Mouse (Mus musculus) right cerebral cortex, postnatal 10 days (tissue): Measurements from ENCODE around the gene Lce1j.
"Not testable (repeated sequence)": the region's sequence is repeated elsewhere in the genome, so short reads cannot be mapped to it uniquely, and the experiment has no call there.

Experiments
- DNase-seq, 2 experiments: peaks; one replicate each; pipeline ENCODE4 v3.0.0; 2021; ENCODE audit warnings: low spot score in 2 of 2

The Lce1j gene

GRCm38 (mm10) chr3:92790414-92790813 is at the start of gene Lce1j:
Gene Lce1j, minus strand, starts transcription at chr3:92790514.
- DNase-seq: no peak

GRCm38 (mm10) chr3:92827108-92827507 is 36.8 kb upstream of the Lce1j start, which contains the start of gene Kprp:
Gene Kprp, minus strand, starts transcription at chr3:92827247.
- no peak for DNase-seq

- no peak for DNase-seq
These were observed 35.5 kb upstream of the Lce1j start for GRCm38 (mm10) chr3:92825808-92826207.

GRCm38 (mm10) chr3:92816036-92816435 is 25.7 kb upstream of the Lce1j start:
- DNase-seq: not testable (repeated sequence)

GRCm38 (mm10) chr3:92815581-92815980 is 25.3 kb upstream of the Lce1j start:
- no peak for DNase-seq

GRCm38 (mm10) chr3:92807791-92808190 is 17.5 kb upstream of the Lce1j start, which contains the start of gene Lce1k:
Gene Lce1k, minus strand, starts transcription at chr3:92807891.
- no peak for DNase-seq

GRCm38 (mm10) chr3:92778799-92779198 is 11.5 kb downstream of the Lce1j start, which contains the start of gene Lce1i:
Gene Lce1i, minus strand, starts transcription at chr3:92778899.
- no peak for DNase-seq

GRCm38 (mm10) chr3:92771573-92771972 is 18.7 kb downstream of the Lce1j start:
- no peak for DNase-seq

GRCm38 (mm10) chr3:92764965-92765364 is 25.3 kb downstream of the Lce1j start, which contains the start of gene Lce1h:
Gene Lce1h, minus strand, starts transcription at chr3:92765065.
- DNase-seq: no peak

GRCm38 (mm10) chr3:92753197-92753596 is 37.1 kb downstream of the Lce1j start:
- DNase-seq: no peak

GRCm38 (mm10) chr3:92752238-92752637 is 38.1 kb downstream of the Lce1j start, which contains the start of gene Lce1g:
Gene Lce1g, minus strand, starts transcription at chr3:92752338.
- no peak for DNase-seq

- no peak for DNase-seq
These were observed 51.3 kb downstream of the Lce1j start, which contains the start of gene Gm38119 for GRCm38 (mm10) chr3:92738996-92739395. Gene Gm38119, minus strand, starts transcription at chr3:92739096.
